Mouse (Mus musculus): ENCODE data around the gene H2-M10.2. TPM values are rescaled to one million over a fixed set of nuclear protein-coding genes. Genes with fewer than 3 reads are reported as not detected.
"Not testable (repeated sequence)": the region's sequence is repeated elsewhere in the genome, so short reads cannot be mapped to it uniquely, and the experiment has no call there.

H2-M10.2 gene
- polyA plus RNA-seq, 1 experiment from 2014 or later: not detected

DNA sequence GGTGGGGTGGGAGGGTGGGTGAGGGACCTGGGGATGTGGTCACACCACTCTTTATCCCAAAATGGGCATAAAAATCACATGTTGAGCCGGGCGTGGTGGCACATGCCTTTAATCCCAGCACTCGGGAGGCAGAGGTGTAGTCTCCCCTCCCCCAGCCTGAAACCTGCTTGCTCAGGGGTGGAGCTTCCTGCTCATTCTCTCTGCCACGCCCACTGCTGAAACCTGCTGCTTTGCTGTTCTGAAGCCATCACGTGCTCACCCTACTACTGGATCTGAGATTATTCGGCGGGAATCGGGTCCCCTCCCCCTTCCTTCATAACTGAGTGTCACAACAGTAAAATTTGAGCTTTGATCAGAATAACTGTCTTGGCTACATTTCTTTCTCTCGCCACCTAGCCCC is 51.0 kb downstream of the H2-M10.2 start:
- not testable (repeated sequence) for H3K9ac ChIP-seq (ENCODE audit: low read length); H3K4me3 ChIP-seq (replicated peaks; ENCODE audit: low read length); H3K9me3 ChIP-seq (replicated peaks; ENCODE audit: control insufficient read depth, low read length); ATAC-seq (ENCODE audit: insufficient read depth, low FRiP score); H3K36me3 ChIP-seq (ENCODE audit: control insufficient read depth, insufficient read depth, low read length); H3K4me1 ChIP-seq (ENCODE audit: control insufficient read depth, insufficient read depth, low read length); H3K27ac ChIP-seq (ENCODE audit: low read length); H3K4me2 ChIP-seq (ENCODE audit: low read depth, low read length)
- WGBS: 19% methylated on average over 8 of the region's 9 CpGs
- H3K27me3 ChIP-seq (ENCODE audit: control insufficient read depth, insufficient read depth, low read length): peaks cover 14% of the 10 kb centered on the region

Other genes starting within 250 kb of the H2-M10.2 start
- gene H2-T22, start 243.7 kb downstream of the H2-M10.2 start, polyA plus RNA-seq (2015; fragmentation: Nextera tagmentation; extraction: Ambion mirVana): 19.9 and 23.5 TPM in 2 replicates
- 0.15 TPM in 1 of 2 replicates, not detected in the other for gene Gm6034, start 243.5 kb downstream of the H2-M10.2 start, polyA plus RNA-seq (2015; fragmentation: Nextera tagmentation; extraction: Ambion mirVana)
- gene Gm11127, start 228.1 kb downstream of the H2-M10.2 start, polyA plus RNA-seq (2015; fragmentation: Nextera tagmentation; extraction: Ambion mirVana): 0.85 and 0.89 TPM in 2 replicates
- not detected in 2 replicates for gene Gm19684, start 164.8 kb downstream of the H2-M10.2 start, polyA plus RNA-seq (2015; fragmentation: Nextera tagmentation; extraction: Ambion mirVana)
- 0.34 TPM in 1 of 2 replicates, not detected in the other for gene Gm7030, start 157.1 kb downstream of the H2-M10.2 start, polyA plus RNA-seq (2015; fragmentation: Nextera tagmentation; extraction: Ambion mirVana)
- gene Gm8909, start 118.0 kb downstream of the H2-M10.2 start, polyA plus RNA-seq (2015; fragmentation: Nextera tagmentation; extraction: Ambion mirVana): 0.42 and 0.45 TPM in 2 replicates
- 3.4 and 4.0 TPM in 2 replicates for gene H2-T3, start 96.2 kb downstream of the H2-M10.2 start, polyA plus RNA-seq (2015; fragmentation: Nextera tagmentation; extraction: Ambion mirVana)
- 112 and 116 TPM in 2 replicates for gene Rpp21, start 28.4 kb downstream of the H2-M10.2 start, polyA plus RNA-seq (2015; fragmentation: Nextera tagmentation; extraction: Ambion mirVana)
- 12.8 and 16.2 TPM in 2 replicates for gene Trim39, start 14.2 kb downstream of the H2-M10.2 start, polyA plus RNA-seq (2015; fragmentation: Nextera tagmentation; extraction: Ambion mirVana)
- not detected in 2 replicates for gene H2-M10.1, start 39.7 kb upstream of the H2-M10.2 start, polyA plus RNA-seq (2015; fragmentation: Nextera tagmentation; extraction: Ambion mirVana)
- not detected in 2 replicates for gene H2-M10.3, start 81.9 kb upstream of the H2-M10.2 start, polyA plus RNA-seq (2015; fragmentation: Nextera tagmentation; extraction: Ambion mirVana)
- gene H2-M10.4, start 175.8 kb upstream of the H2-M10.2 start, polyA plus RNA-seq (2015; fragmentation: Nextera tagmentation; extraction: Ambion mirVana): not detected in 2 replicates

Data from stomach, embryonic 16.5 days (tissue).